Mouse (Mus musculus) lung, adult 18-20 months (tissue): ENCODE results near the gene Phc2.
A peak's percentile ranks its signal among the peaks of the same experiment; 100 is the strongest.

Experiments
- DNase-seq, 2 experiments: peaks; one replicate each; pipeline ENCODE4 v3.0.0; 2022; ENCODE audit warnings: mixed read lengths in 2 of 2

The Phc2 gene

DNA sequence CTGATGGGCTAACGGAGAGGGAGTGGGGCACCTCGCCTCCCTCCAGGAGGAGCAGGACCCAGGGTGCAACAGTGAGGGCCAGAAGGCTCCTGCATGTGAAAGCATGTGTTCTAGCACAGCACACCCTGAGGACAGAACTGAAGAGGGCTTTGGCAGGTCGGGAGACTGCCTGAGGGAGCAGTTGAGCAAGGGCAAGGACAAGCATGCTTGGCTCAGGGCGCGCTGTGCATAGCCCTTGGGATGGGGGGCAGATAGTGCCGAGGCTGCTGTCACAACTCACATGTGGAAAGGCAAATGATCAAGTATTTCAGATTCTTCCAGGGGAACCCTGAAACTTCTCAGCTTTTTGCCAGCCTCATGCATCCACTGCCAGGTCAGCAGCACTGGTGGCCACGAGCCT is 93.8 kb downstream of the Phc2 start:
- DNase-seq = no peak

DNA sequence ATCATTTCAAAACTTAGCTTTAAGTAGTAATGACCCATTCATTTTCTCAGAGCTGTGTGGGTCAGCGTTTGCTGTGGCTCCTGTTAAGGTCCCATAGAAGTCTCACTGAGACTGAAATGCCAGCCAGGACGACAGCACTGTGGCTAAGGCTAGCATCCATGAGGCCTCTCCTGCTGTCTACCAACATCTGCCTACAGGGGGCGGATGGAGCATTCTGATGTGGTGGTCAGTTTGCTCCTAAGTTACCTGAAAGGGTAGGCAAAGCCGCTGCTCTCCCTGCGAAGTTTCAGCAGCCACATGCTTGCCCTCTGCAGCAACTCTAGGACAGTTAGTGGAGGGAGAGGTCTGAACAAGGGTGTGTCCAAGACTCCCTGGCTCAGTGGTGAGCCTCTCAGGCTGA is 96.5 kb downstream of the Phc2 start:
- no peak for DNase-seq

DNA sequence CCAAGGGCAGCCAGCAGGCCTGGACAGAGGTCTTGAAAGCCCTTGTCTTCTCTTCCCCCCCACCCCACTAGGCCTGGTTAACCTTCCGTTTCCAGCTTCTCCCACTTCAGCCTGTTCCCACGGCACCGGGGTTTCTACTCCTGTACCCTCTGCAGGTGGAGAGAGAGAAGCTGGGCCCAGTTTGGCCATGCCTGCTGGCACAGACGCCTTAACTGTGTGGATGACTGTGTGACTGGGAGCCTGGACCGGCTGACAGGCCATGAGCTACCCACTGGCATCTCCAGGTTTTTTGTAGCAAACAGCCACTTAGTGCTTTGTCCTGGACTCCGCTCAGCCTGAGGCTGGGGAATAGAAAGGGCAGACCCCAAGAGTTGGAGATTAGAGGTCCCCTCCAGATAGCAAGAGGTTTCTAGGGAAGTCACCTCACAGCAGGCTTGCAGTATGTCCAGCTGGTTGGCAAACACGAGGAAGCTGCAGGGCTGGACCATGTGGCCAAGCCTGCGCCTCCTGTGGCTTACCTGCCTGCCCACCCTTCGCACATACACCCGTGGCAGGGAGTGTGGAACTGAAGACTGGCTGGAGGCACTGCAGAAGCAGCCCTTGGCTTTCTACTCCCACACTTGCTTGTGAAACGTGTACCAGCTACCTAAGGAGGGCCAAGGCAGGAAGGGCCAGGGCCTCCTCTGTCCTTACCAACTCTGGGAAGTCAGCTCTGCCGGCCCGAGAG is 97.7 kb downstream of the Phc2 start:
- DNase-seq = no peak

DNA sequence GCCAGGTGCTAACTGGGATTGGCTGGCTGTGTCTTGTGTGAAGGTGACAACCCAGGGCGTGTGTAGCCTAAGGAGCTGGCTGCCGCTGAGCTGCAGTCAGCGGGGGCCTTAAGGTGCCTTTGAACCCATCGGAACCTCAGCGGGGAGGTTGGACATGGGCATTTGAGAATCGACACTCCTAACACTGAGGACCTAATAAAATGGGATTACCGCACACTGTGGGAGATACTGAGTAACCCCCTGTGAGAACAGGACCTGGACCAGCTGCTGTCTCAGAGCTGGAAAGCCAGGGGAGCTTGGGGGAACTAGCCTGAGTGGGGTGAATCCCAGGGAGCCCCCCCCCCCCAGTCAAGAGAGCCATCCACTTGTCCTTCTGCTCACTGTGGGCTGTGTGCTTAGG is 99.1 kb downstream of the Phc2 start:
- no peak for DNase-seq

DNA sequence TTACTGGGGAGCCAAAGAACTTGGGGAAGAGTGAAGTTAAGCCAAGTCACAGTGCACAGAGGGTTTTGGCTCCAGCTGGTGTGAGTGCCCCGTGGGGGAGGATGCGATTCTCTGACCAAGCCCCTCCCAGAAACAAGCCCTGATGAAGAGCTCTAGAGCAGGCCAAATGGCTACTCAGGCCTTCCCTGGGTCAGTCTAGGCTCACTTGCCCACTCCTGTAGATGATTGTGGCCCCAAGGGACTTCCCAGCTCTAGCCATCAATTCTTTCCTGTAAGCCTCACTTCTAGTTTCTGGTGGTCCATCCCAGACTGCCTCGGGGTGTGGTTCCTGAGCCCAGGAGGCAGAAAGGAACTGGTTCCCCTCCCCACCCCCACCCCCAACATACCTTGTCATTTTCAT is 100.6 kb downstream of the Phc2 start, which contains the start of gene A3galt2:
TSS of gene A3galt2 (plus strand) at position 301 of the 400 bp plus-strand sequence.
- DNase-seq = no peak

DNA sequence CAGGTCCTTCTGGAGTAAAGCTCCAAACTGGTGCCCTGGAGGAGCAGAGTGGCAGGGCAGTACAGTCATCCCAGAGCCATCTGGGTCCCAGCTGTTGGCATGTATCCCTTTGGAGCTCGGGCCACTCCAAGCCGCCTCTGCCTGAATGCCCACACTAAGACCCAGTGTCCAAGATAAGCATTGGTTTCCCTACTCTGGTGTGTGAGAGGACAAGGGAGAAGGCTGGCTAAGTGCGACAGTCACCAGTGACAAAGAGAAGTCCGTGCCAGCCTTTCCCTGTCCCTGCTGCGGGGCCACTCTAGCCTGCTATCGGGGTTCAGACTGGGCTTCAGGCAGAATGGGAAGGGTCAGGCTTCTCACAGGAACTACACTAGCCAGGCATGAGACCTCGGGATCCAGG is 101.4 kb downstream of the Phc2 start:
- DNase-seq = no peak

DNA sequence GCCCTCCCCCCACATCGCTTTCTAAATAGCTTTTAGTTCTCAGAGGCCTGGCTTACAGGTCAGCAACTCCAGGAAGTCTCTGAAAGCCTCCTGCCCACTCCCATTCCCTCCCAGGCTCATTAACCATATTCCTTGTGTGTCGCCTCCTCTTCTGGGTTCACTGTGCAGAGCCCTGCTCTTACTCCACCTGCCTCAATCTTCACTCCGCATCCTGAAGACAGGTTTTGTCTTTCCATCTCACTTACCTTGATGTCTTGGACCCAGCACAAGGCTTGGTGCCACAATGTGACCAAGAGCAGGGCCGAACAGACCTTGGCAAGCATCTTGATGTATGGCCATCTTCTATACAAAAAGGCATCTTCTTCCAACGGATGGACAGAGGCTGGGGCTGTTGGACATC is 104.7 kb downstream of the Phc2 start:
- DNase-seq = no peak

DNA sequence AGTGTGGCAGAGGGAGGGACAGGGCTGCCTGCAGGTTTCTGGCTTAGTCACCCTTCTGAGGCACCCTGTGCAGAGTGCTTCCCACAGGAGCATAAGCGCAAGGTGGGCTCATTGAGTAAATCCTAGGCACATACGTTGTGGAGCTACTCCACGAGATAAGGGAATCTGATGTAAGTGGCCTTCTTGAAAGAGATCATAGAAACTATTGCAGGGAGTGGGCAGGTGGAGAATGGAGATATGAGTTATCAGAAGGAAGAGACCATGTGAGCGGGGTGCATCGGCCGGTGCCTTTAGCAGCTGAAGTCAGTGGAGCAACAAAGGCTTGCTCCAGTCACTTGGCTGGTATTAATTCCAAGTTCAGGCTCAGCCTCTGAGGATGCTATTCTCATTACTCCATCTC is 105.5 kb downstream of the Phc2 start:
- DNase-seq = no peak

DNA sequence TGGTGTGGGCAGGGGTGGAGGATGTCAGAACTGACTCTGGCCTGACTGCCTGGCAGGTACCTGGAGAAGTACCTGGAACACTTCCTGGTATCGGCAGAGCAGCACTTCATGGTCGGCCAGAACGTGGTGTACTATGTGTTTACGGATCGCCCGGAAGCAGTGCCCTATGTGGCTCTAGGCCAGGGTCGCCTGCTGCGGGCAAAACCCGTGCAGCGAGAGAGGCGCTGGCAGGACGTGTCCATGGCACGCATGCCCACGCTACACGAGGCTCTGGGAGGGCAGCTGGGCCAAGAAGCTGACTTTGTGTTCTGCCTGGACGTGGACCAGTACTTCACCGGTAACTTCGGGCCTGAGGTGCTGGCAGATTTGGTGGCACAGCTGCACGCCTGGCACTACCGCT is 112.4 kb downstream of the Phc2 start:
- DNase-seq = no peak

DNA sequence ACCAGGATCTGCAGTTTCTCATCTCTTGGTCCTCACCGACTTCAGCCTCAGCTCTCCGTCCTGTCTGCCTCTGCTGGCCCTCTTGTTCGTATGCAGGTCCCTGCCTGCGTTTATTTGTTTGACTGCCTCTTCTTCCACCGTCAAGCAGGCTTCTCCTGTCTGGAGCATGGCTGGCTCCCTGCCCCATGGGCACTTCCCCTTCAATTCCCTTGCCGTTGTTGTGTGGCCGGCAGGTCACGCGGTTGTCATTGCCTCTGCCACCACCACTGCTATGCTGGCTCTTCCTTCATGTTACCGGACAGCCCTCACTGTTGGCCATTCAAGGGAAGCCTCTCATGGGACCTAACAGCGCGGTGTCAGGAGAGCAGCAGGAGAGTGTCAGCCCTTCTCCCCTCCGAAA is 113.6 kb downstream of the Phc2 start:
- DNase-seq = no peak

DNA sequence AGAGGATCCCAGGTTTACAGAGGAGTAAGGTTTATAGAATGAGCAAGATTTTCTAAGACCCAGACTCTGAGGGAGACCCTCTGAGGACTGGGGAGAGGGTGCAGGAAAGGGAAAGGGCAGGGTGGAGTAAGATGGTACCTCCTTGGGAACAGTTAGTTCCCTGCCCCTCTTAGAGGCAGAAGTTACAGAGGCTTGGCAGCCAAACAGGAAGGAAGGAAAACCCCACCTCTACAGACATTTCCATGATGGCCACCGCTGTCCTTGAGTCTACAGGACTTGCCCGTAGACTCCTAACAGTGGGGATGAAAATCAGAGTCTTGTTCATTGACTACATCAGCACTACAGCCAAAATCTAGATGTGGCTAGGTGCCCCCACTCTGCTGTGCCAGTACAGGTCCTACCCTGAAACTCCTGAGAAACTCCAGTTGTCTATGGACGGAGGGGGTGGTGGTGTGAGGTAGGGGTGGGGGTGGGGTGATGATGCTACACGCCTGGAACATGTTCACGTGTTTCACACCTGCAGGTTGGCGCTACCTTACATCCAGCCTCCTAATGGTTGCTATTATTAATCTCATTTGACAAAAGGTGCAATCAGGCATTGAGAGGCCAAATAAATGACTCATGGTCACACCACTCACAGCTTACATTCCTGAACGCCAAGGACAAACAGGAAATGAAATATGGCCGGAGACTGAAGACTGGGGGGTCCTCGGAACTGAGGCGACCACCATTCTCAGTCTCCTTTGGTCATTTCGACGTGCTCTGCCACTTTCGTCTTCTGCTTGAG is 115.3 kb downstream of the Phc2 start:
- DNase-seq = peak; percentile 27 to 58

DNA sequence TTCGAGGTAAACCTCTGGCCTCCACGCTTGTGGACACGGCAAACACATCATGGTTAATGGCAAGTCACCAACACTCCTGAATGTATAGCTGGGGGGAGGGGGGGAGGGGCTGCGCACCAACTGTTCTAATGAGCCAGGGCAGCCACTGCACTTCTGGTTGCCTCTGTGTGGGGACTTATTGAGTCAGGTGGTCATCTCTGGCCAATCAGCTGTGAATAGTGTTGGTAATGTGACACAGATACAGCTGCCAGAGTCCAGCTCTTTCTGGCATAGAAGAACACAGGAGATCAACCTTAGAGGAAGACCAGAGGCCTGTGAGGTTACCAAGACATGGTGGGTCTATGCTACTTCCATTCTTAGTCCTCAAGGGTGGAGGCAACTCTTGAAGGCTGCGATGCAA is 116.2 kb downstream of the Phc2 start:
- DNase-seq = no peak

DNA sequence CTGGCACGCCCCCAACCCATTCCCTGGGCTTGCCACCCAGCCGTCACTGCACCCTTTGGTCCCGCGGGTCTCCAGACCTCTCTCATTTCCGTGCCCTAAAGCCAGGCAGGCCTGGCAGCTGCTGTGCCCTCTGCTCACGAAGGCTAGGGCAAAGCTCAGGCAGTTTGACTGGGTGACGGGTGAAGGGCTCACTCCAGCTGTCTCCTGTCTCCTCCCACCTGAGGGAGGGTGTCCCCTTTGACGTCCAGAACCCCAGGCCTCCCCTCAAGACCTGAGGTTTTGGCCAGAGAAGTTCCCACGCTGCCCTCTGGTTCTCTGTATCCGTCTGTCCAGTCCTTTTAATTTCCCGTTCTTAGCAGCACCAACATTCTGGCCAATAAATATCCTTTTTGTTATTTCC is 119.3 kb downstream of the Phc2 start:
- no peak for DNase-seq

DNA sequence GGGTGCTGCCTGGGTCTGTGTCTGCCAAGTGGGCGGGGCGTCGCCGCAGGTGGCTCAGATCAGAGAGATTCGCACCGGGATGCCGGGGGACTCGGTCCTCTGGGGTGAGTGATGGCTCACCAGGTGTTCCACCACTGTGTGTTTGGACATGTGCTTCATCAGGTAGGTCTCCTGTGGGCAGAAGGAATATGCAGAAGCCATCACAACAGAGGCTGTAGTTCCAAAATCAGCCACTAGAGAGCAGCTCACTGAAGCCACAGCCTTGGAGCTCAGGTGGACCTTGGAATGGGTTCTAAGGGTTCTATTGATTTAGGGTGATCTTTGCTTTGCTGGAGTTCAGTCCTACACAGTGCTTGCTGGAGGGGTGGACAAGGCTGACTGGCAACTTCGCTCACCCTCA is 120.0 kb downstream of the Phc2 start:
- DNase-seq = peak; percentile 44 to 48

DNA sequence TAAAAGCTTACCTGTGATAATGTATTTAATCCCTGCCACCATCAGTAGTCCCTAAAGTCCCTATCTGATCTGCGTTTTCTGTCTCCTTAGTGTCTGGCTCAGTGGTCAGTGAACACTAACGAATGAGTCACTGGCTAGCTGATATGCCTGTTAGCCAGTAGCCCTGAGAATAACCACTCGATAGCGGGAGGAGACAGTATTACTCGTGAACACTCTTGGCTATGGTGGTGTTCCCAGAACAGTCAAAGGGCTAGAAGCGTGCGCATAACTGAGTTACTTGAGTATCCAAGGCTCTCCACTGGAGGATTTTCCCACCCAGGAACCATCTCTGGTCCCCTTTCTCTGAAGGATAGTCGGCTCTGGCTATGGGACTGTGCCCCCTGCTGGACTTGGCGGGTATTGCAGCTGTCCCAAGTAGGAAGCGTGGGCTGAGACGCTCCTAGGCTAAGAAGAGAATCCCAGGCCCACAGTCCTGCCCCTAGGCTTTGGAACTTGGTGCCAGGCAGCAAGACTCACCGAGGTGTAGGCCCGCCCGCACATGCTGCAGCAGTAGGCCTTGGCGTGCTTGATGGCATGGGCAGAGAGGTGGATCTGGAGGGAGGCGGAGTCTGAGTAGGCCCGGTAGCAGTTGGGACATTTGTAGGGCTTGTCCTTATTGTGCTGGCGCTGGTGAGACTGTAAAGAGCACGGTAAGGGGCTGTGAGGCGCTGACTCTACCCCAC is 122.2 kb downstream of the Phc2 start:
- DNase-seq = peak; percentile 69 to 74

DNA sequence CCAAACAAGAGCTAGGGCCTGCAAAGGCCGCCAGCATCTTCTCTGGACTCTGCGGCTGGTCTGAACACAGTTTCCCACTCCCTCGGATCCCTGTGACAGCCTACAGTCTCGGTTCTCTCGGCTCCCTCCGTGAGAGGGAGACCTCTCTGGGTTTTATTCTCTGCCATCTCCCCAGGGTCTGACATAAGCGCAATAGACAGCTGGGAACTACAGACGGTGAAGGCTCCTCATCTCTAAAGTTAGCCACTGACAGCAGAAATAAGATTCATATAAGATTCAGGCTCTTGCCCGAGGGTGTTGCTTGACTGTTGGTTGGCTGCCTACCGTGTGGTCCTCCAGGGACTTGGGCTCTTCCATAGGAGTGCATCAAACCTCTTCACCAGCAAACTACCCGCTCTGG is 123.1 kb downstream of the Phc2 start:
- no peak for DNase-seq

DNA sequence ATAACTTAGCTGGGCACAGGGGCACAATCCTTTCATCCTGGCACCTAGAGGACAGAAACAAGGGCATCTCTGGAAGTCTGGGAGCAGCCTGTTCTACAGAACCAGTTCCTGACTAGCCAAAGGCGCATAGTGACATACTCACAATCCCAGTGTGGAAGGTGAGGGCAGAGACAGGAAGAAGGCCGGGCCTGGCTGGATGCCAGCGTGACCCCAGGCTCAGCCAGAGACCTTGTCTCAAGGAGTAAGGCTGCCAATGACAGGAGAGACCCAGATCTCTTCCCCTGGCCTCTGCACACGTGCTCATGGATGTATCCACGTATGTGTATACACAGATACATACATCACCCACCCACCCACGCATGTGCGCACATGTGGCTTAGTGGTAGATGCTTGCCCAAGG is 127.5 kb downstream of the Phc2 start:
- DNase-seq = no peak

DNA sequence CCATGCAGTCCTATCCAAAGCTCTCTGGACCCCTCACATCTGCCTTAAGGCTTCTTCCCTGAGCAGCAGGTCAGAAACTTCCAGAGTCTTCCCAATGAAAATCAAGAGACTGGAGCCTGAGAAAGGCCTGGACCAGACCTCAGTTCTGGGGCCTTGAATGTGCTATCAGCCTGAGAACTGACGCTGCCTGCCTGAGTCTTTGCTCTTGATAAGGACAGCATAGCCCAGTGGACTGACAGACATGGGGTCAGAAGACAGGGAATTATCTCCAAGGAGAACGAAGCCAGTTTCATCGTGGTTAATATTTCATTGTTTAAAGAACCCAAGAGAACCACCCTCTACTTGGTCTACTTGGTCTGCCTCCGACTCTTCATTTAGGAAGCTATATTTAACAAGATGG is 128.1 kb downstream of the Phc2 start:
- no peak for DNase-seq

DNA sequence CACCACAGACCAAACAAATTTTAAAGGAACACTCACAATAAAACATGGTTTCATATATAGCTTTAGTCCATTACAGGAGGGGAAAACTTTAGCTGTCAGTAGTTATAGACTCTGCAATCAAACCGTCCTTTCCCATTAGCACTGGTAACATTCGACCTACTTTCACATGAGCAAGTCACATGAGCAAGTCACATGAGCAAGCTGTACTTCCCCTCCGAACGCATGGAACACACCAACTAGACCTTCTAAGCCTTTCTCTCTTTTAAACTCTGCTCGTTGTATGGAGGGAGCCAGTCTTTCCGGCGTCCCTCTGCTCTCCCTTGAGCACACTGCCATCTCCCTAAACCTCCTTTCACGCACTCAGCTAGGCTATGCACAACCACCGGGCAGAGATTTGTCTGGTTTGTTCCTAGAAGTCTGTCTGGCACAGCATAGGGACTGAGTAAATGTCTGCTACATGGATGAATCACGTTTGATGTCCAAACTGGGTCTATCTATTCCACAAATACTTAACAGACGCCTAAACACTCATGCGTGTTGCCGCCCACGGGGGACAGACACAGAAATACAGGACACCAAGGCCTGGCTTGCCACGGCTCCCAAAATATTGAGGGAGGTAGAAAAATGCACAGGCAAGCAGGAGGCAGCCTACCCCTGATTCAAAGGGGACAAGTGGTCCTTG is 130.6 kb downstream of the Phc2 start:
- DNase-seq = no peak

DNA sequence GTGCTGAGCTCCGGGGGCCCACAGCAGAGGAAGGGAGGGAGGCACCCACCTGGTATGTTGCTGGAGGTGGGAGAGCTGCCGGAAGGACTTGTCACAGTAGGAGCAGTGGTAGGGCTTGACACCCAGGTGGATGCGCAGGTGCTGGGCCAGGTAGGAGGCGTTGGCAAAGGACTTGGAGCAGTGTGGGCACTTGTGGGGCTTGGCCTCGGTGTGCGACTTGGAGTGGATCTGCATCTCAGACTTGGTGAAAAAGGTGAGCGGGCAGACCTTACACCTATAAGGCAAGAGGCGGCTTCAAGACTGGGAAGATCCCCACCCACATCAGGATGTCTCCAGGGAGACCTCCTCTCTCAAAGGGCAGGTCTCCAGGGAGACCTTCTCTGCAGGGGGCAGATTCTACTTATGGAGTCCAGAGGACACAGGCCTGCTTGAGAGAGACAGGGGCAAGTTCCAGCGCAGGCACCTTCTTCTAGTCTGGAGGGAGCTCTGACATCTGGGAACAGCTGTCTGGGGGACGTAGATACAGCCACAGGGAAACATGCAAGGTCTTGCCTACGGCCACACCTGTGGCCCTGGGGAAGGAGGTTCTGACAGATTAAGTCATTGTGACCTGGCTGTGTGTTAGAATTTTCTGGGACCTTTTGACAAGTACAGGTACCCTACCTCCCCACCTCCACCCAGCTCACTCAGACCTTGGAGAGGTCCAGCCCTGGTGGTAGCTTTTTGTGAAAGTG is 131.6 kb downstream of the Phc2 start:
- DNase-seq = no peak

DNA sequence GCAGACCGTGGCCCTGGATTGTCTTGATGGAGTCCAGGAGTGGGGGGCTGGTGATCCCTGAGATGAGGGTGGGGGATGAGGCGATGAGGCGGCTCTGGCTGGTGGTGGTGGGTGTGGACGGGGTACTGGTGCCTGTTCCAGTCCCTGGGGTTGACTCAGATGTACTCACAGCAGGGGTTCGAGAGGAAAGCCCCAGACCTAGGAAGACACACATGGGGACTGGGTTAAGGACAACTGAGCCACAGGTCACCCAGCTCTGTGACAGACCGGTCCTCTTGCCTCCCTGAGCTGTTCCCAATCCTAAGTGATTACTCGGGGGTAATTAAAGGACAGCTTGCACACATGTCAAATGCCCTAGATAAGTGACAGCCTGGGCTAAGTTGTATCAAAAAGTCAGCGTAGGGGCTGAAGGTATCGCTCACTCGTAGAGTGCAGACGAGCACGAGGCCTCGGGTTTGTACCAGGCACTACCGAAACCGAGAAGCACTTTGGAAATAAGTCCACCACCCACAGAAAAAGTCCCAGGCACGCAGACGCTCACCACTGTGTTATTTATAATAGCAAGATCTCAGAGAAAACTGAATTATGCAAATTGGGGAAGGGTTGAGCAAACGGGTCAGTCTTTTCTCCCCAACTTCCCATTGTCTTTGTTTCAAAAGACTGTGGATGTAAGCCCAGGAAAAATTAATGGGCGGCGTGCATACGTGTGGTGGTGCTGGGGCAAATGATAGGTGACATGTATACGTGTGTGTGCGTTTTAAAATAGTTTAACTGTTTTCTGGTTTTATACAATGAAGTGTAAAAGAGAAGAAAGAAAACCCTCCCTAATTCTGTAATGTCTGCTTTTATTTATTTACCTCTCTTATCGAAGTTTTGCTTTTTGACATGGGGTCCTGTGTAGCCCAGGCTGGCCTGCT is 132.8 kb downstream of the Phc2 start:
- no peak for DNase-seq
